Mouse (Mus musculus): ENCODE measurements at regions not wholly inside any gene's neighbourhood (a gene's known extent, or its start where the extent isn't known, plus 50 kb on each side); places are given as distances from the start of the nearest gene placed in this dataset.

DNA sequence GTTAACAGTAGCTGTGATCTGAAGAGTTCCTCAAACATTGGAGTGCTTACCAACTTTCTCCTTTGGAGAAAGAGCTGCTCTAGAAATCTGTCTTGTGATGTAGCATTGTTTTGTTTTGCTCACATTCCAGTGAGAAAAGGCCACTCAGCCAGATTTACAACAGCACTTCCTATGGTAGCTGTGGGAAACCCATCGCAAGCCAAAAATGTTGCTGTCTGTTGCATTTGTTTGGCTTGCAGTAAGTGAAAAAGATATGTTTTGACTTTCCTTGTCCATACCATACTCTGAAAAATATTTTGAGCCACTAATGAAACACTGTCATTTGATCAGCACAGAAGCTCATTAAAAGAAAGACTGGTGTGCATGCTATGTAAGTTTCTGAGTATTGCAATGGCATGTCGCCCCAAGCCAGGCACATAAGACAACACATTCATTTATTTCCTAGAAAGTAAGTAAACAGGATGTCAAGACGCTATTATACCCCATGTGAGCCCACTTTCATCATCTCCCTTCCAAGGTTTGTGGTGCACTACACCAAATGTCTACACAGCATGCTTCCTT, 66.2 kb downstream of the Car2 start:
- ATAC-seq (replicated peaks; ENCODE audit: low read depth, poor library complexity, severe bottlenecking): no peak

DNA sequence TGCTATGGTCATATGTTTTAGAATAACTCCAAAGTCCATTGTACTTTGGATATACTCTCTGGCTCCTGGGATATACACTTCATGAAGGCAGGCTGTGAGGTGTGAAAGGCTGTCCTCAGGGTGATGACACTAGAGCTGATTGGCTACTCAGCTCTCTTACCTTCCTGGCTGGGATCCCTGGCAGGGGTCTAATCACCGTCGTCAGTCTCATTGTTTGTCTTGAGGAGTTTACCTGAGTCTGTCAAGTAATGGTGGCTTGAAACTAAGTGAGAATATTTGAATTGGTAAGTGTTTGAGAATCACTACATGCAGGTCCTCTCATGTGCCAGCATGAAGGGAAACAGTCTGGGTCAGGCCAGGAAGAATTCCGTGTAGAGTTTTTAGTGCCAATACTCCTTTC, 66.9 kb downstream of the Car2 start:
- no peak for ATAC-seq (replicated peaks; ENCODE audit: low read depth, poor library complexity, severe bottlenecking)

DNA sequence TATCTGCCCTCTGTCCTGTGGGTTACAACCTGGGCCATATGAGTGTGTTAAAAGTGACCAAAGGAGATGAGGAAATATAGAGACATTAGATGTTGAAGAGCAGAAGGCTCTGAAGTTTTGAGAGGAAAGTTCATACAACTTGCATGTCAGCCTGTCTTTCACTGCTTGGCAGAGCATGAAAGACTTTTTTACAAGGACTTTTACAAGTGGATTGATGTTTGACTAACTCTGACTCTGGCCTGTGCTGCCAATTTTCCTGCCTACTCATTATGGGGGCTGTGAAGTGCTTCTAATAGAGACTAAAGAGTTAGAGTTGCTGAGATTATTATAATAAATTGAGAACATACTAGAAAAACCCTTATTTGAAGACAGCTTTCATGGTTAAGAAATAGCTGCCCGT, 71.4 kb downstream of the Car2 start:
- no peak for ATAC-seq (replicated peaks; ENCODE audit: low read depth, poor library complexity, severe bottlenecking)

DNA sequence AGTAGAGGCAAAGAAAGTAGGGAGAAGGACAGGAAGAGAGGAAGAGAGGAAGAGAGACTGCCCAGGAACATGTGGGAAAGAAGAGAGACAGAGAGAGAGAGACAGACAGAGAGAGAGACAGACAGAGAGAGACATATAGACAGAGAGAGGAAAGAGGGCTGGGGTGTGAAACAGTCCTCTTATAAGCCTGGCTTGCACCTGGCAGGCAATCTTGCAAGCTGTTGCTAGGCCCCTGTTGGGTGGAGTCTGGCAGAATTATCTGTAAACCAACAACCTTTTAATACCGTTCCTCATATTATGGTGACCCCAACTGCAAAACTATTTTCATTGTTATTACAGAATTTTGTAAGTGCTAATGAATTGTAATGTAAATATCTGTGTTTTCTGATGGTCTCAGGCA, 72.2 kb downstream of the Car2 start:
- no peak for ATAC-seq (replicated peaks; ENCODE audit: low read depth, poor library complexity, severe bottlenecking)

DNA sequence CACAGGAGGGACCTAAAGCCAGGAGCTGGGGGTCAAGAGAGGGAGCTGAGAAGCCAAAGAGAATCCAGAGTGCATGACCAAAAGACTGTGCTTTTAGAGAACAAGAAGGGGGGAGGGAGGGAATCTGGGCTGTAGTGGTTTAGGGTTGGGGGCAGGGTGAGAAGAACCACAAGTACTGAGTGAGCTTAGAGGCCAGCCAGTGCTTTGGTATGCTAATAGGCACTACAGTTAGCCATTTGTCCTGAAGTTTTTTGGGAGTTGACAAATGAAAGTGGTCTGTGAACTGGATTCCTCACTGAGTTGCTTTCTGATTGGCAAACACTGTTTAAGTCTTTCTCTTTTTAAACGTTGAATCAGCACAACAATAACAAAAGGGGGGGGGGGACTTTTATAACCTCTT, 73.5 kb downstream of the Car2 start:
- ATAC-seq (replicated peaks; ENCODE audit: low read depth, poor library complexity, severe bottlenecking): peak; percentile 82

DNA sequence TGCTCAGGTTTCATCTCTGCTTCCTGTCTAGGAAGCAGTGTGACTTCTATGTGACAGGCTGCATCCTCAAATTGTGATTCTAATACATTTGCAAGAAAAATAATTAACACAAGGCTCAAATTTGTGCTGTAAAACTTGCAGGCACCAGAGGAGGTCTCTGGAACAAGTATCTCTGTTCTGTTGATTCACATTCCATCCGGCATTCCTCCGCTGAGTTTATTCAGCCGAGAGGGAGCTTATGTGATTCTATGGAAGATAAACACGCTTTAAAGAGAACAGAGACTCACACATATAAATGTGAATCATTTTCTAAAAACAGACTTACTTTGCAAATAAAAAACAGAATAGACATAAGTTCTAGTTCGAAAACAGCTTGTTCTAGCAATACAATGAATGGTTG, 78.7 kb downstream of the Car2 start:
- ATAC-seq (replicated peaks; ENCODE audit: low read depth, poor library complexity, severe bottlenecking): no peak

DNA sequence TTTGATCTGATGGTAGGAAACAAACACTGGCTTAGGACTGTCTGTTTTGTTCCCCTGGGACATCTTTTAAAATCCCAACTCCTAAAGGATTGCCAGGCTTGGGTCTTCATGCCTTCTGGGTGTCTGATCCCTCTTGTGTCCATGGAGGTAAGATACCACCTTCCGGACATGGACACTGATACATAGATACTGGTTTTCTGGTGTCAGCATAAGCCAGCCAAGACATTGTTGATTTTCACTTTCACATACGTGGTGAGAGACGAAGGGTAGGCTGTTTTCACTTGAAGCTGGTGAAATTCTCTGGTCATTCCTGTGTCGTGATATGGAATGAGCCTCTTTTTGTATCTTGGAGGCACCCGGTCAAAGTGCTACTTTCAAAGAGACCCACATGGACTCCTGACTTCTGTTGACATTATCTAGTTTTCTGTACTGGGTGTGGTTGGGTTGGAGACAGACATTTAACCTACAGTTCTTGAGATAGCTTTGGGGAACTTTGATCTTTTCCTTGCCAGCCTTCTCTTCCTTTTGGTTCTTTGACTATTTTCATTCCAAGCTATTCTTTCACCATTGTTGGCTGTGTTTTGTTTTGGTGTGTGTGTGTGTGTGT, 79.5 kb downstream of the Car2 start:
- ATAC-seq (replicated peaks; ENCODE audit: low read depth, poor library complexity, severe bottlenecking): no peak

DNA sequence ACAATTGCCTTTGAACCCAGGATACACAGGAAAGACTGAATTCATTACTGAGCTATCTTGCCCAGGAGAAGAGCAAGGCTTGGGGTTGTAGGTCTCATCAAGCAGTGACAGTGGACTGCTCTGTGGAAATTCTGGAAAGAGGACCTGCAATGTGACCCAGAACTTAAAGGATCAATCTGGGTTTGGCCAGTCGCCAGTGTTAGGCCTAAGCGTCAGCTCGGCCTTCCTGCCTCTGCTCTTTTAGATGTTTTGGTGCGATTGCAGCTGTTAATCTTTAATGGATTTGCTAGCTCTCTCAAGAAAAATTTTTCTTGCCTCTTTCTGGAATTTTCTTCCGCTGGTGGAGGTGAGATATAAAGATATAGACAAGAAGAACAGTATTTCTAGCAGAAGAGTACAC, 81.2 kb downstream of the Car2 start:
- no peak for ATAC-seq (replicated peaks; ENCODE audit: low read depth, poor library complexity, severe bottlenecking)

DNA sequence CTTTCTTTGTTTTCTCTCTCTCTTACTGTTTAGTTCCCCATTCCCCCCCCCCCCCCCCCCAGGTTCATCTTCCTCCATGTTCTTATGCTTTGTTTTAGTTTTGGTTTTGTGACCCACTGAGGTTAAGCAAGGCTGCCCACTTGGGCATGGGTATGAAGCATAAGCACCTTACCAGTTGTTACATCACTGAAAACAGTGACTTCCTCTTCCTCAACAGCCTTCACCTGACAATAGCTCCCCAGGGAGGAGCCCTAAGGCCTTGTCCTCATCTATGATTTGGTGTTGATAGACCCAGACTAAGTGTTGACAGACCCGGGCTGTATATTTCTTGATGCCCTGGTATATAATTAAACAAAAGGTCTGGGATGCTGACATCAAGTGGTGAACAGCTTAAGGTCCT, 82.3 kb downstream of the Car2 start:
- peak; percentile 53 for ATAC-seq (replicated peaks; ENCODE audit: low read depth, poor library complexity, severe bottlenecking)

DNA sequence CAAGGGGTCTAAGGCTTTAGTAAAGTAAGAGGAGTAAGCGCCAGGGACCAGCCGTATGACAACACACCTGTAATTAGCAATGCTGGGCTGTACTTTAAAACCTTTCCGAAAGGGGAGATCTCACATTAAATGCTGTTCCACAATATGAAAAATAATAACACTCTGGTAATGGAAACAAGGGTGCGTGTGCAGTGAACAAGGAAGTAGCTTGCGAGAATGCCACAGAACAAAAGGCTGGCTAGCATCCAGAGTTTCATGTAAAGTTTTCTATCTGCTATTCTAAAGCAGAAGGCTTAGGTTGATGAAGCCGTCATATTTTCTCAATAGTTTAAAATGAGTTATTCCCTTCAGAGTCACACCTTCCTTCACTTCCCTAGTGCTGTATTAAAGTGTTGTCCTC, 83.6 kb downstream of the Car2 start:
- peak; percentile 72 for ATAC-seq (replicated peaks; ENCODE audit: low read depth, poor library complexity, severe bottlenecking)

DNA sequence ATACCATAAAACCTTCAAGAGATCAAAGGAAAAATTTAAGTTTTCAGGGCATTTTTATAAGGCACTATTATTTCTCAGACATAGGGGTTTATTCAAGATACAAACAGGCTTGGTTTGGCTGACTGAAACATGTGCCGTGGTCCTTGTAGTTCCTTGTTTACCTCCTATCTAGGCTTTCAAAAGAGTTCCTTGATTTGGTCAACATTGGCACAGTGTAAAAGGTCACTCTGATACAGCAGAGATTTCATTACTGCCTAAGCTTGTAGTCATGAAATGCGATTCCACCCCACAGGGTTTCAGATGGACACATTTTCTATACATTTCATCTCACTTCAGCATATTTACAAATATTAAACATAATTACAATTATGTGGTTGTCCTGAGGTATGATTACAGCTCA, 85.6 kb downstream of the Car2 start:
- ATAC-seq (replicated peaks; ENCODE audit: low read depth, poor library complexity, severe bottlenecking): no peak

DNA sequence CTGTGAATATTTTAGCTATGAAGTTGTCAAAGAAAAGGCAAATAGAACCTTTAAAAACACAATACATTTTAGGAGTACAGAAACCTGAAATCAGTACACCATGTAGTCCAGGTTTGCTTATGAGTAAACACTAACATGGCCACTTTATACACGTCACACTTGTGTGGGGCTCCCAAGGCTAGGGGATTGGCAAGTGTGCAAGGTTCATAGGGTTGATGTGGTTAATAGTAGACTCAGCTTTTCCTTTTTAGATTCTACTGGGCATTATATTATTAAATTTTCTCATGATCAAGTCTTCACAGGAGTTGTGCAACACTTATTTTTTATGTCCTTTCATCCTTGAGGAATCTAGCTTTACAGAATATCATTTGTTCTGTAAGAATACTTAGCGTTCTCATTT, 88.7 kb downstream of the Car2 start:
- no peak for ATAC-seq (replicated peaks; ENCODE audit: low read depth, poor library complexity, severe bottlenecking)

DNA sequence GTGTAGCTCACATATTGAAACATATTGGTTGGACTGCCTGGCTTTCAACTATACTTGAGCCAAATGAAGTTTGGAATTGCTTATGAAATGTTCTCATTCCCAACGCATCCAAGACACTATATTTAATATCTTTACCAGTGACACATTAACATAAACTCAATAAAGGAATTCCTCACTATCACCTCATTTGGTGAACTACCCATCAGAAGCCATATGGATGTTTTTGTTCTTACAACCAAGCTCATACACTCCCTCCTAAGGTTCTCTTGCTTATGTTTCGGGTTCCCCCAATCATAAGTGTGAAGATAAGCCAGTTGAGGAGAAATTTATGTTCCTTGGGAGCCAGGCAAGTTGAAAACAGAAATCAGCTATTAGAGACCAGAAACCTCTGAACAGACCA, 89.1 kb downstream of the Car2 start:
- no peak for ATAC-seq (replicated peaks; ENCODE audit: low read depth, poor library complexity, severe bottlenecking)

DNA sequence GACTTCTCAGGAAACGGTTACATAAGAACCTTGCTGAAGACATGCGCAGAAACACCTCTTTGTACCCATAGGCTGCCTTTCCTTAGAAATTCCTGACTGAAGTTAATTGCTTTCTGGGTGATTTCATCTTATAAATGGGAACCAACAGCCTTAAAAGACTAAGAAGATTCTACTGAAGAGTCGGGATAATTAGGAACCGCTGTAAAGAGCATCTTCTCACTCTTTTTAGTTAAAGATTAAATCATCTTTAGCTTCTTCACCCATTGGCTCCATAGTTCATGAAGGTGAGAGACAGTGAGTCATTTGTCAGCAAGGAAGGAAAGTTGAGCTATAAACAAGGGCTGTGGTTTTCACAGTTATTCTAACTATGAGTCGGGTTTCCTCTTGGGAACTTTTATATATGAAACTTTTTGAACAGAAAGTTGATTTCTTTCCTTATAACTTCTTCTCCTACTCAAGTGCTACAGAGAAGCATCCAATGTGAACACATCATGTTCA, 93.1 kb downstream of the Car2 start:
- ATAC-seq (replicated peaks; ENCODE audit: low read depth, poor library complexity, severe bottlenecking): no peak

DNA sequence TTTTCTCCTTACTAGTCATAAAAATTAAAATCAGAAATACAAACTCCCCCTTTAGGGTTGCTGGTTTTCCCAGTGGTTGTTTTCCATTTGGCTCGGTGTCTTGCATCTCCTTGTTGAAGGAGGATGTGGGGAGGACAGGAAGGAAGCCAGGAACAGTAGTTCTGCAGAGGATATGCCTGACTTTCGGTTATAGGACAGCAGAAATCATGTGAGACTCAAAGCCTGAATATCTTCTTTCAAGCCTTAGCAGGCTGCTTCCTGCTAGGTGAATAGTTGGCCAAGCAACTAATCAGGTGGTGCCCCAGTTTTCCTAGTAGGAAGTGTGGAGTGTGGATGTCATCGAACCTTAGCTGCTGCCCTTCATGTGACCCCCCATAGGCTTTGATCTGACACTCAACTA, 103.6 kb downstream of the Car2 start:
- peak; percentile 85 for ATAC-seq (replicated peaks; ENCODE audit: low read depth, poor library complexity, severe bottlenecking)

DNA sequence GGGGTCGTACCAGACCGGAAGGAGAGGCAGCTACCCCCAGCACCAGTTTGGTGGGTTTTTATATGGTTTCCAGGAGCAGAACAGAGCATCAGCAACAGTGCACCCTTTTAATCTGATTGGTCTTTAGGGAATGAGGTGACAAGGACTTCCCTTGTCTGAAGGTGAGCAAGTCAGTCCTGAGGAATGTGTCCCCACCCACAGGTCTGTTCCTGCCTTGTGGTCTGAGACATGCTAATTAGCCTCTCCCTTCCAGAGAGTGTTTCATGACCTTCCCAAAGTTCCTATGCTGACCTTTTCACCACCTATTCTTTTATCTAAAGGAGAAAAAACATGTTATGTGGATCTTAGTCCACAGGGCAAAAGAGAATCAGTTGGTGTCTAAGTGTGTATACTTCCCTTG, 107.9 kb downstream of the Car2 start:
- no peak for ATAC-seq (replicated peaks; ENCODE audit: low read depth, poor library complexity, severe bottlenecking)

DNA sequence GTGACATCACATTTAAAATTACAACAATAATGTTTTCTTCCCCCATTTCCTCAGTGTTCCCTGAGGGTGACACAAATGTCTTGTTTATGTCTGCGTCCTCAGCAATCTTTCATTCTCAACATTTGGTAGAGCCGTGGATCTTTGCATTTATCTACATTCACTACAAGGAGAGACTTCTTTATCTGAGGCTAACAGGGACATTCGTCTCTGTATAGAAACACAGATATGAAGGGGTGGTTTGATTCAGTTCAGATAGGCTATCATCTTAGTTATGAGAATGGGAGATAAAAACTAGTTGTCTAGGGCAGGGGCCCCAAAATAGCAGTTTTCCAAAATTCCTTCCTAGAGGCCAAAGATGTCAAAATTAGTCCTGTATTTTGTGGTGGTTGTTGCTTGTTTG, 111.2 kb downstream of the Car2 start:
- ATAC-seq (replicated peaks; ENCODE audit: low read depth, poor library complexity, severe bottlenecking): 0 out of 2 replicates have a peak, but pooled peaks have one; percentile 32

DNA sequence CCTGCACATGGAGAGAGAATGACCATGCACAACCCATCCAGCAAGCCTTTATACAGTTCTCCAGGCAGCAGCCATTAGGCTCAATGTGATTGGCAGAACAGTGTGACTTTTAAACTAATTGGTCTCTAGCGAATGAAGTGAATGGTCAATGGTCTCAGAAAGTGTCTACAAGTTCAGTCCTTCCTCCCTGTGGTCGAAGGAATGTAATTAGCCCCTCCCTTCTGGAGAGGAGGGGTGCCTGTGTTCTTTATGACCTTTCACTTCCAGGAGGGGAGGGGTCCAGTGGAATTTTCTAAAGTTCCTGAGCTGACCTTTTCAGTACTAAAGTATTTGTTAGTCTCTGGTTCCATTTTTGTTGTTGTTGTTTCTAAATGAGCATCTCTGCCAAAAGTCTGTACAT, 112.4 kb downstream of the Car2 start:
- ATAC-seq (replicated peaks; ENCODE audit: low read depth, poor library complexity, severe bottlenecking): no peak

DNA sequence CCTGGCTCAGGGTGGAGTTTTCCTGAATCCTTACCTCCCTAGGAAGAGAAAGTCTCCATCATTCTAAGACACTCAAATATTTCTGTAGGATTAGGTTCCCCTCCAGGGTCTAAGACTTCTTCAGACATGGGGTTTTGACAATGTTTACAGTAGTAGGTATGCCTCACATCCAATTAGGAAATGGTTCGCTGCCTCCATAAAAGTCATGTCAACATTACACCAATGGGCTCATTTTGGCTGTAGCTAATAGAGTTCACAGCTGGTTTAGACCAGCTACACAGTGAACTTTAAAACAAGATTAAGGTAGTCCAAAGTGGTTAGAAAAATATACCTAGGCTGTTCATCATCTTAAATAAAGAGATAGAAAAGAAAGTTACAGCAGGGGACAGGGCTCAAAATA, 113.3 kb downstream of the Car2 start:
- ATAC-seq (replicated peaks; ENCODE audit: low read depth, poor library complexity, severe bottlenecking): no peak

DNA sequence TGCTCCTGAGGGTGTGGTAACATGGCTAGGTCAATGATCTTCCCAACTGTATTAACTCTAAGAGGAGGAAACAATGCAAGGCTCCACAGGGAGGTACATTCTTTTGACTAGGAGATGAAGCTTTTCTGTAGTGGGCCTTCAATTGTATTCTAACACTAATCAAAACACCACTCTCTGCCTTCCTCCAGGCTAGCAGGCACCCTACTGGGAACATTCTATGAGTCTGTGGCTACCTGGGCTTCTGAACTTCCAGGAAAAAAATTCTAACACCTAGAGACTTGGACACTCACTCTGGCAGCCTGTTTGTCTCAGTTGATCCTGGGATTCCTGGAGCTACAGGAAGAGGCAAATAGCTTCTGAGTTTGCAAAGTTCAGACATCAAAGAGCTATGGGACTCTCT, 113.8 kb downstream of the Car2 start:
- no peak for ATAC-seq (replicated peaks; ENCODE audit: low read depth, poor library complexity, severe bottlenecking)

DNA sequence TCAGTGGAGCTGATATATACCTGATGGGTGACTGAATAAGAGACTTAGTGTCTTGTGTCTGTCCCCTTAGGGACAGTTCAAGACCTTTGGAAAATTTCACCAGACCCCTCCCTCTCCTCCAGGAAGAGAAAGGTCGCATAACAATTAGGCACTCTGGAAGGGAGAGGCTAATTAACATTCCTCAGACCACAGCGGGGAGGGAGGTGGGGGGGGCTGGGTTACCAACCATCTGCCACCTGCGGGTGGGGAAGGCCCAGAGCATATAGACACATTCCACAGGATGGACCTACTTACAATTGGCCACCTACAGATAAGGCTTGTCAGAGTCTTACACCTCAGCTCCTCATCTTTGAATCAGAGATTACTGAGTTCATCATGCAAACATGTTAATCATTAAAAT, 114.6 kb downstream of the Car2 start:
- no peak for ATAC-seq (replicated peaks; ENCODE audit: low read depth, poor library complexity, severe bottlenecking)

DNA sequence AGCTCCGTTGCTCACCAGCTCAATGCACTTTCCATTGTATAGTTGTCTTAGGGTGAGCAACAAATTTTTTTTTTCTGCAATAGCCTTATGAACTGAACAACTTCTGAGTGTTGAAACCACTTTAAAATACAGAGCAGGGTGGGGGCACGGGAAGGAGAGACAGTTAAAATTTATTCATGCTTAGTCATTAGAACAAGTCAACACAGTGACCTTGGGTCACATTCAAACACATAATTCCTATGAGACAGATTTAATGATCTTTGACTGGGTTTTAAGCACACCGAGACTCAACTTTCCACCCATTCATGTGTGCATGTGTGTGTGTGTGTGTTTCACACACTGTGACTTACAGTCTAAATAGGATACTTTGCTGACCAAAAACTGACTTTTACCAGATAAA, 121.7 kb downstream of the Car2 start:
- no peak for ATAC-seq (replicated peaks; ENCODE audit: low read depth, poor library complexity, severe bottlenecking)

Measured in common myeloid progenitor, adult 5-6 weeks (primary cell).